Mouse (Mus musculus) heart, adult 2 months (tissue): ENCODE results near the gene Brd2.

Source experiments
- CTCF ChIP-seq: fragments of 200-600 bp; IDR thresholded peaks from 2 replicates; pipeline ENCODE4 v1.8.1; 2022; ENCODE audit warnings: antibody characterized with exemption, mild to moderate bottlenecking, moderate library complexity
- EP300 ChIP-seq: fragments of 200-500 bp; IDR thresholded peaks from 2 replicates; pipeline ENCODE4 v1.6.1; 2011; ENCODE audit warnings: low read depth, low read length, control low read depth; ENCODE audit not compliant: insufficient read depth
- POLR2A ChIP-seq: fragments of 200-500 bp; IDR thresholded peaks from 2 replicates; pipeline ENCODE4 v1.6.1; 2011; ENCODE audit warnings: mild to moderate bottlenecking, low read depth, low read length, control low read depth; ENCODE audit not compliant: insufficient read depth

DNA sequence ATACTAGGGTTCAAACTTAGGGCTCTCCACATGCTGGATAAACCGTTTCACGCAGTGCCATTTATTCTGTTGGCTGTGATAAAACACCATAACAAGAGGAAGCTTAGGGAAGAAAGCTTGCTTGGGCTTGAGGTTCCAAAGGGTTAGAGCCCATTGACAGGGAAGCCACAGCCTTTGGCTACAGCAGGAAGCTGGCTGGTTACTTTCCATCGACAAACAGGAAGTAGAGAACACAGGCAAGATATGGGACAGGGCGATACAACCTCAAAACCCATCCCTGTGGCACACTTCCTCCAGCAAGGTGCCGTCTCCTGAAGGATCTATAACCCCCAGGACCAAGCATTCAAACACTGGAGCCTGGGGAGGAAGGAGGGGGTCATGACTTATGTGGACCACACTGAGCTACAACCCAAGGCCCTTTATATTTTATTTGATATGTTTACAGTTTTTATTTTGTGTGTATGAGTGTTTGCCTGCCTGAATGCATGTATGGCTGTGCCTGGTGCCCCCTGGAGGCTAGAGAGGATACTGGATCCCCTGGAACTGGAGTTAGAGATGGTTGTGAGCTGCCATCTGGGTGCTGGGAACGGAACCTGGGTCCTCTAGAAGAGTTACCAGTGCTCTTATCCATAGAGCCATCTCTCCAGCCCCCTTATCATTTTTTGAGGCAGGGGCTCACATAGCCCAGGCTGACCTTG, 42.7 kb upstream of the Brd2 start:
- TF ChIP-seq CTCF (peak; percentile 56), EP300 (no peak), POLR2A (no peak)
